11 mouse cellular contexts compared by ENCODE assay signal in the genomic region with DNA sequence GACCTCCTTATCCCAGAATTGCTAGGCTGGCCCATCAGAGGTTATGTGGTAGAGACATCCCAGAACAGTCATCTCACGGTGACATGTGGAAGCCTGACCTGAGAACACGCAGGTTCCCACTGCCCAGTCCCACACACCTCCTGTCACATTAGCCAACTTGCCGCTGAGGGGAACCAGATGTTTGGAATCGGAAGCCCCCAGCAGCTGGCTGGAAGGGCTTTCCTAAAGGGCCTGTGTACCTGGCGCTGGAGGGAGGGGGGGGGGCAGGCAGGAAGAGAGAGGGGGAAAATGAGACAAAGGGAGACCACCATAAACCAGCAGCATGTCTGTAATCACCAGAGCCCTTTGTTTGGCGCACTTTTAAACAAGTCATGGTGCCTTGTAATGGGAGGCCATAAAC. TPM values are rescaled to one million over a fixed set of nuclear protein-coding genes. Genes with fewer than 3 reads are reported as not detected.
DNase-seq lines count a peak whose midpoint lies in the region; ATAC-seq and TF ChIP-seq lines count a peak whose summit lies in the region.
"Had no signal": no experiment of that assay in that cellular context is flagged by ENCODE, and none has a peak within 500 bp of the region (broad histone marks: within the 10 kb centered on the region; RNA-seq: fewer than 3 reads in every experiment).

No protein-coding gene starts in this region.

- no peak for TF ChIP-seq CTCF in left cerebral cortex, adult 2 months (IDR thresholded peaks at IDR 0.05)

- H3K9me3 ChIP-seq in heart, embryonic 16.5 days (replicated peaks; ENCODE audit: control insufficient read depth, low read length), result peaks cover 2% of the 10 kb centered on the region; the same call in 1 of the 2 replicates
- no peaks in the 10 kb centered on the region for H3K9me3 ChIP-seq in embryonic facial prominence, embryonic 13.5 days
- no peaks in the 10 kb centered on the region for H3K9me3 ChIP-seq in intestine, embryonic 15.5 days
- H3K9me3 ChIP-seq in midbrain, embryonic 15.5 days, result no peaks in the 10 kb centered on the region

- 11% methylated on average over 6 of the region's 6 CpGs for WGBS in heart, embryonic 16.5 days
- WGBS in embryonic facial prominence, embryonic 13.5 days, result 10% methylated on average over 6 of the region's 6 CpGs
- WGBS in intestine, embryonic 15.5 days, result 18% methylated on average over 6 of the region's 6 CpGs
- 36% methylated on average over 6 of the region's 6 CpGs for WGBS in midbrain, embryonic 15.5 days

- ATAC-seq in heart, embryonic 16.5 days (replicated peaks; ENCODE audit: extremely low read depth, insufficient read depth, low FRiP score), result no peak
- no peak for ATAC-seq in embryonic facial prominence, embryonic 13.5 days (ENCODE audit: insufficient number of reproducible peaks, insufficient read depth, low FRiP score, low TSS enrichment, low read depth)
- no peak; the same call in 1 of the 2 replicates for ATAC-seq in intestine, embryonic 15.5 days
- ATAC-seq in midbrain, embryonic 15.5 days (replicated peaks), result no peak
- no peak for ATAC-seq in activated CD4-positive, CD25-positive, alpha-beta regulatory T cell, adult 4 months

- H3K4me1 ChIP-seq in heart, embryonic 16.5 days (ENCODE audit: control insufficient read depth, insufficient read depth, low read length), result peaks cover 7% of the 10 kb centered on the region; the same call in 1 of the 2 replicates
- peaks cover 13% of the 10 kb centered on the region for H3K4me1 ChIP-seq in embryonic facial prominence, embryonic 13.5 days
- H3K4me1 ChIP-seq in intestine, embryonic 15.5 days (replicated peaks), result 0 out of 2 replicates have a peak, but pooled peaks cover 6% of the 10 kb centered on the region
- peaks cover 15% of the 10 kb centered on the region for H3K4me1 ChIP-seq in midbrain, embryonic 15.5 days

- DNase-seq in heart, postnatal 4 days, result no peak
- no peak for DNase-seq in spleen, adult 18-20 months
- no peak for DNase-seq in left cerebral cortex, adult 2 months (ENCODE audit: extremely low spot score in 1 of 2, low spot score in 2 of 2)
- DNase-seq: adrenal gland, postnatal 25 days; thymus, adult 2 months had no signal

- no peak overlapping the region for H3K9ac ChIP-seq in heart, embryonic 16.5 days (ENCODE audit: low read length)
- H3K9ac ChIP-seq in embryonic facial prominence, embryonic 13.5 days, result peak overlapping the region; percentile 44; the same call in 1 of the 2 replicates
- no peak overlapping the region for H3K9ac ChIP-seq in intestine, embryonic 15.5 days
- H3K9ac ChIP-seq in midbrain, embryonic 15.5 days, result peak overlapping the region; percentile 32; the same call in 1 of the 2 replicates

- peak overlapping the region; percentile 28; the same call in 1 of the 2 replicates for H3K4me3 ChIP-seq in heart, embryonic 16.5 days (ENCODE audit: low read length)
- peak overlapping the region; percentile 33 for H3K4me3 ChIP-seq in embryonic facial prominence, embryonic 13.5 days
- peak overlapping the region; percentile 22 for H3K4me3 ChIP-seq in intestine, embryonic 15.5 days (replicated peaks)
- peak overlapping the region; percentile 32 for H3K4me3 ChIP-seq in midbrain, embryonic 15.5 days
- no peak overlapping the region for H3K4me3 ChIP-seq in left cerebral cortex, adult 2 months
- H3K4me3 ChIP-seq: erythroblast, embryonic 14.5 days had no signal

- peaks cover 3% of the 10 kb centered on the region; the same call in 1 of the 2 replicates for H3K27me3 ChIP-seq in heart, embryonic 16.5 days (ENCODE audit: control insufficient read depth, insufficient read depth, low read length)
- H3K27me3 ChIP-seq in embryonic facial prominence, embryonic 13.5 days, result peaks cover 3% of the 10 kb centered on the region; the same call in 1 of the 2 replicates
- no peaks in the 10 kb centered on the region for H3K27me3 ChIP-seq in intestine, embryonic 15.5 days (replicated peaks)
- no peaks in the 10 kb centered on the region for H3K27me3 ChIP-seq in midbrain, embryonic 15.5 days (replicated peaks)

- H3K36me3 ChIP-seq in heart, embryonic 16.5 days (ENCODE audit: control insufficient read depth, insufficient read depth), result no peaks in the 10 kb centered on the region
- H3K36me3 ChIP-seq in embryonic facial prominence, embryonic 13.5 days, result no peaks in the 10 kb centered on the region
- no peaks in the 10 kb centered on the region for H3K36me3 ChIP-seq in intestine, embryonic 15.5 days
- H3K36me3 ChIP-seq in midbrain, embryonic 15.5 days (replicated peaks), result no peaks in the 10 kb centered on the region

- peak overlapping the region; percentile 62 for H3K4me2 ChIP-seq in heart, embryonic 16.5 days (ENCODE audit: low read depth, low read length)
- peak overlapping the region; percentile 64 for H3K4me2 ChIP-seq in embryonic facial prominence, embryonic 13.5 days
- peak overlapping the region; percentile 64 for H3K4me2 ChIP-seq in intestine, embryonic 15.5 days (replicated peaks)
- H3K4me2 ChIP-seq in midbrain, embryonic 15.5 days, result peak overlapping the region; percentile 62

- H3K27ac ChIP-seq in heart, embryonic 16.5 days (ENCODE audit: low read length), result no peak overlapping the region
- no peak overlapping the region for H3K27ac ChIP-seq in embryonic facial prominence, embryonic 13.5 days
- H3K27ac ChIP-seq in intestine, embryonic 15.5 days, result no peak overlapping the region
- H3K27ac ChIP-seq in midbrain, embryonic 15.5 days, result no peak overlapping the region
- H3K27ac ChIP-seq in left cerebral cortex, adult 2 months, result no peak overlapping the region

- intact Hi-C loops in left cerebral cortex, adult 2 months (cut with DNase I), result loop anchor here (10.0 kb wide), 1 partner anchor 925 kb away; no protein-coding TSS in a partner anchor

RNA-seq across cellular contexts. Expression of gene Gtf3a, which starts 28.6 kb away (rescaled TPM):
- 83.4 and 86.0 TPM in 2 replicates for polyA plus RNA-seq in heart, embryonic 16.5 days (2015; fragmentation: Nextera tagmentation; extraction: Ambion mirVana)
- total RNA-seq in heart, postnatal 4 days (2021), result 10 to 100 TPM; 29.2 to 29.5 TPM
- 114 and 117 TPM in 2 replicates for polyA plus RNA-seq in embryonic facial prominence, embryonic 13.5 days (2015; fragmentation: Nextera tagmentation; extraction: Ambion mirVana)
- polyA plus RNA-seq in intestine, embryonic 15.5 days (2015; fragmentation: Nextera tagmentation; extraction: Ambion mirVana), result 132 TPM in 2 replicates
- 110 and 116 TPM in 2 replicates for polyA plus RNA-seq in midbrain, embryonic 15.5 days (2015; fragmentation: Nextera tagmentation; extraction: Ambion mirVana)
- 10 to 100 TPM; 35.6 to 46.4 TPM for polyA plus RNA-seq in activated CD4-positive, CD25-positive, alpha-beta regulatory T cell, adult 4 months (2017; shearing (Covaris generic))
- 10 to 100 TPM; 25.3 to 26.0 TPM for total RNA-seq in left cerebral cortex, adult 2 months (2021)

RNA-seq across cellular contexts. Expression of gene Mtif3, which starts 43.7 kb away (rescaled TPM):
- polyA plus RNA-seq in heart, embryonic 16.5 days (2015; fragmentation: Nextera tagmentation; extraction: Ambion mirVana), result 21.8 and 24.9 TPM in 2 replicates
- 10 to 100 TPM; 13.3 to 15.7 TPM for total RNA-seq in heart, postnatal 4 days (2021)
- polyA plus RNA-seq in embryonic facial prominence, embryonic 13.5 days (2015; fragmentation: Nextera tagmentation; extraction: Ambion mirVana), result 28.5 and 31.4 TPM in 2 replicates
- 27.8 and 28.3 TPM in 2 replicates for polyA plus RNA-seq in intestine, embryonic 15.5 days (2015; fragmentation: Nextera tagmentation; extraction: Ambion mirVana)
- 28.3 and 28.9 TPM in 2 replicates for polyA plus RNA-seq in midbrain, embryonic 15.5 days (2015; fragmentation: Nextera tagmentation; extraction: Ambion mirVana)
- polyA plus RNA-seq in activated CD4-positive, CD25-positive, alpha-beta regulatory T cell, adult 4 months (2017; shearing (Covaris generic)), result 10 to 100 TPM; 44.0 to 45.0 TPM
- 10 to 100 TPM; 18.1 to 24.9 TPM for total RNA-seq in left cerebral cortex, adult 2 months (2021)

Comparison
In these comparisons a context has a peak if more than half of its experiments do, and no peak if none do; other contexts are left out.
1. H3K9ac ChIP-seq: peak in embryonic facial prominence, embryonic 13.5 days (single experiment) and midbrain, embryonic 15.5 days (single experiment); none in heart, embryonic 16.5 days (single experiment) and intestine, embryonic 15.5 days (single experiment).
2. Peak in every context shown above with its lines, with median percentiles within 50 percentile points of each other: H3K4me2 ChIP-seq.